Mouse (Mus musculus): ENCODE data around the gene Tbx15. TPM values are rescaled to one million over a fixed set of nuclear protein-coding genes. Genes with fewer than 3 reads are reported as not detected.

The Tbx15 gene
- total RNA-seq (2021) (under 1 TPM in 1 of 2 experiments, not detected in 1; 0.24 TPM), polyA plus RNA-seq (2012; rRNA removed) (0.08 and 0.10 TPM in 2 replicates)
- long read RNA-seq, result 0 reads

DNA sequence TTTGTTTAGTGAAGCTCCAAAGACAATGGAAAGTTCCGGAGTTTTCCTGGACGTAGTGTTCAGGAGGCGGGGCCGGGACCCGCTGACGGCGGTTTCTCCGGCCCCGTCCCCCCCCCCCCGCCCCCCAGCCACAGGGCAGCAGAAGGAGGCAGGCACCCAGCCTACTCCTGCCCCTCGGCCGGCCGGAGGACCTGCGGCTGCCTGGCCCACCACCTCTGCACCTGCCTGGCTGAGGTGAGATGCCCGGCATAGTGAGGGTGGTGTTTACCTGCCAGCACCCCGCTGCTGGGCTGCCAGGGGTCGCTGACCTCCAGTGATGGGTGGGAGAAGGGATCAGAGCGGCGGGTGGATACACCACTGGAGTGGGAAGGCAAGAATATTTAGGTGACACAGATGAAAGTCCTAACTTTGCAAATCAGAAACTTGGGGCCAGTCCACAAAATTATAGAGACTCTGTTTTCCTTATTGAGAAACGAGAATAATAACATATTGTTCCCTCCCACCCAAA, at the start of gene Tbx15:
Tbx15 (plus strand) TSS at position 169 of the 508 bp plus-strand sequence.
- DNase-seq, result no peak

DNA sequence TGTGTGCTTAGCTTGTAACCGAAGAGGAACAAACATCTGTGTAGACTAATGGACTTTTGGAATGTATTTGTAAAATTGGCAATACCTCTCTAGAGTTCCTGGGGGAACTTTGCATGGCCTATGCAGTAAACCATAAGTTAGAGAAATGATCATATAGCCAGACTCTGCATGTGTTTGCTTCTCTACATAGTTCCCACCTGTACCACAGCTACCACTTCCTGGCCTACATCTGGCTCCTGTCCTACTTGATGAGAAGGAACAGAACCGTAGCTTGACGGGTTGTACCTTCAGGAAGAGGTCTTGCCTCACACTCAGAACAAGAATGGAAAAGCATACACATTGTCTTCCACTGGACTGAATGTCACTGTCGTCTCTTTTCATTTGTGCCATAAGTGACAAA, 46.6 kb upstream of the Tbx15 start:
- no peak for DNase-seq

DNA sequence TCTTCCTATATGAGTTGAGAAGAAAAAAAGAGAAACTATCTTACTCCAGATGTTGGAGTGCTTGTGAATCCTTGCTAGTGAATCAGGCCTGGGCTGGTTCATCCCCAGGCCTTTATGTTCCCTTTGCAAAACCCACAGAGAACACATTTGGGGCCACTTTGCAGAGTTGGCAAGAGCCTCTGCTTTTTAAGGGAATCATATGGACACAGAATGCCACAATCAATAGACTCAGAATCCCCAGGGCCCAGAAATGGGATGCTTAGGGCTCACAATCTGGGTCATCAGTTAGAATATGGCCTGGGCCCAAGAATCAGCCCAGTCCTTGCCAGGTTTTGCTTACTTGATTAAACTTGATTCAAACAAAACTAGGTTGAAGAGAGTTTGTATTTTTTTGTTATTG, 36.9 kb upstream of the Tbx15 start:
- DNase-seq, result no peak

DNA sequence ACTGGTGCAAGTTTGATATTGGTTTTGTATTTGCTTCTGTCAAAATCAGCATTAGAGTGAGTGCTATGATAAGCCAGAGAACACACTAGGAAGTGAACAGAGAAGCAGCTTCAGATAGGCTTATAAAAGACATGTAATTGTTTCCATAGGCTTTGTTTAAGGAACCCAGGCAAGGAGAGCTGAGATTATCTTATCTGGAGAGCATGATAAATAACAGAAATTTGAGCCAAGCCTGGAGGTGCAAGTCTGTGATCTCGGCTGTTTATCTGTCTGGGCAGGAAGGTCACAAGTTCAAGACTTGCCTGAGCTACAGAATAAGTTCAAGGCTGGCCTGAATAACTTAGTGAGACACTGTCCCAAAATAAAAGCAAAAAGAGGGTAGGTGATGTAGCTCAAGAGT, 31.8 kb upstream of the Tbx15 start:
- DNase-seq, result no peak

DNA sequence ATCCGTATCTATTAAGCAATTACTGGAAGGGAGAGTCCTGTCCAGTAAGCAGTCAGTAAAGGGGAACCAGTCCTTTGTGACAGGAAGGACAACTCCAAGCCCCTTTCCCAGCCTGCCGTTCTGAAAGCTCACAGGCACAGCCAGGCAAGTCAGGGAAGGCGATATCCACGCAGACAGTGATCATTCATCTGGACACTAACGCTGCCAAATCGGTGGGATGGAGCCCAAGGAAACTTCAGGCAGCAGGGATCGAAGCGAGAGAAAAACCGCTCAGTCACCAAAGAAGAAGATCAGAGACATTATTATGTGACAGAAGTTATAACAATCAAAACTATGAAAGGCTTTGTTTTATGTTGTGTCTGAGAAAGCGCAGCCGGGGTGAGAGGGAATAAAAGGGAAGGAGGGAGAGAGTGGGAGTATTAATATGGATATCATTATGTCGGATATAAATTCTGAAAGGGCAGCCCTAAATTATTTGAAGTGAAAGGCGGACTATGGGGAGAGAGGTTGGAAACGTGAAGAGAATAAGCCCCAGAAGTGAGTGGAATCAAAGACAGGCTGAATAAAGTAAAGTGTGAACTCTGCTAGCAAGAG, 29.0 kb upstream of the Tbx15 start:
- no peak for DNase-seq

DNA sequence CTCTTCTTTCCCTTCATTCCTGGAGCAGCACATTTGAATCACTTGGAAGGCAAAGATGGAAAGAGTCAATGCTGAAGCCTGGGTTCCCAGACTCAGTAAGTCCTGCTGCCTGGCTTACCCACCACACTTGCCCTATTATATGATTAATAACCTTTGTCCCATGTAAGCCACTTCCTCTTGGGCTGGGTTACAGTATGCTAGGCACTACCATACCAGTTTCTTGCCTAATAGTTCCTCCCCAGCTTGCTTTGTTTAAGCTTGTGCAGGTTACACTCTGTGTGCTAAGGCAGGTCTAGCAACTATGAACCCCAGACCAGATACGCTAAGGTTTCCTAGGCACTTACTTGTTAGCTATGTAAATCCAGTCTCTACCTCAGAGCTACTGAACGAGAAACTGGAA, 12.4 kb upstream of the Tbx15 start:
- DNase-seq, result no peak

DNA sequence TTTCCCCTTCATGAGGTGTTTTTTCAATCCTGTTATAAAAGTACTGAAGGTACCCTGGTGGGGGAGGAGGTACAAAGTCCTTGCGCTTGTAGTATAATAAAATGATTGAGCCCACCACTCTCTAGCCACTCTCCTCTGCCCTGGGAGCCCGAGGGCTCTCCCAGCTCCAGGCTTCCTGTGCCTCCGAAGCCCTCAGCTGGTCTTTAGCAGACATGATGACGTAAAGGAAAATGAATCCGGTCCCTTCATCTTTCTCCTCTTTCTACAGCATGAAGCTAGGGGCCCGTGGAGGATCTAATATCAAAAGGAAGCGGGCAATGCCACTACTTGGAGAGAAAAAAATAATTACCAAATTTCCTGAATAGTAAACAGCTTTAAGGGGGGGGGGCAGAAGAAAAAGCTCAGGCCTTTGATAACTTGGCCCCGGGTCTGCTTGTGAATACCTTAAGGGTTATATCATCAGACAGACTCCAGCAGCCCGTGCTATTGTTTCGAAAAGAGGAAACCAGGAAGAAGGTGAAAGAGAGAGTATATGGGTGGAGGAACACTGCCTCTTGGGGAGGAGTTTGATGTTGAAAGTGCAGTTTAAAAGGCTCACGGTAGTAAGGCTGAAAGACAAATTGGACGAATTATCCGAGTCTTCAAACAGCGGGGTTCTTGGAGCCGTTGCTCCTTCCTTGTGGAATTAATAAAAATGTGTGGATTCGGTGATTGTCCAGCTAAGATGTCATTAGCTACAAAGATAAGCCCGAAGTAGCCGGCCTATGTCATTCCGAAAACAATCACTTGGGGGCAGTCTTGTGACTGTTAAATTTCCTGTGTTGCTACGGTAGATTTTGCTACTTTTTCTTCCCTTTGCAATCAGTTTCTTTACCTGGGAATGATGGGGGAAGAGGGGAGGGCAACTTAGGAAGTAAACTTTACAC, 6.5 kb upstream of the Tbx15 start:
- peak; percentile 57 for DNase-seq

DNA sequence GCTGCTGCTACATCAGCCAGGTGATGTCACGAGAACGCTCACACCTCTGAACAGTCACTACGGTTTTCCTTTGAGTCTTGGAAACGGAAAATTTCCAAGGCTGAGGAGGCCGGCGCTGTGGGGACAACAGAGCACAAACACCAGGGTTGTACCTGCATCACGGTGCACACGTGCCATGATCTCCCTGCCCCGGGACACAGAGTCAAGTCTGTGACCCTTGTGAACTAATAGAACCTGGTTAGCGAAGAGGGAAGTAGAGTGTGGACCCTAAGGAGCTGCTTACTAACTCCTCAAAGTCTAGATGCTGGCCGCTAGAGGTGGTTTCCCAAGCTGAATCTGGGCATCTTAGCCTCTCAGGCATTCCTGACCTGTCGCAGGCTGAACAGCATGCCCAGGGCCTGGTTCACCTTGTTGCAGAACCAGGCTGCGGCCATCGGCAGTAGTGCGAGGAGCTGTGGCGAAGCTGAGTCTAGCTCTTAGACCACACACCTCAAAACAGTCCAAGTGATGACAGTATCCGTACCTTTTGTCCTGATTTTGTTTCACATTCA, 5.8 kb upstream of the Tbx15 start:
- DNase-seq, result no peak

DNA sequence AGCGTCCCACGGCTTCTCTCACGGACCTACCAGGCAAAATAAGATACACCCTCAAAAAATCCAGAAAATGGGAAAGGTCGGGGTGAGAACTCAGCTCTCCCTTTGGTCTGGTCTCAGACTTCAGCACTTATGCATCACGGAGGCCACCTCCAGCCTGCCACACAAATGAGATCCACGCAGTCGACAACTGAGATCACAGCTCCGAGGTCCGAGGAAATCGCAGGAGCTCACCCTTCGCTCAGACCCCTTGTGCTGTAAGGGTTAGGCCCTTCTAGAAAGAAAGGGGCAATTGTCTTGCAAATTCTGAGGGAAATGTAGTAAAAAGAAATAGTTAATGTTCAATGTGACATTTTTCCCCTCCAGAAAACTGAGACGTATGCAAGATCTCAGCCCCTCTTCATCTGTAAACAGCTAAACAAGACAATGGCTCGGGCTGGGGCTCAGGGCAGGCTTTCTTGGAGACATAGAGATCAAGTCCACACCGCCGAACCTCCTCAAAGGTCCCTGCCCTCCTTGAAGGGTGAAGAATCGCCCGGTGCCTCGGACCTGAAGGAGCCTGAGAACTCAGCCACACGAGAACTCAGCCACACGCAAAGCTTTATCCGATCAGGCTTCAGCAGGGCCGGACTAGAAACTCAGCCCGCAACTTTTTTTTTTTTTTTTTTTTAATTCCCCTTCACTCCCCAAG, 4.9 kb upstream of the Tbx15 start:
- DNase-seq, result no peak

DNA sequence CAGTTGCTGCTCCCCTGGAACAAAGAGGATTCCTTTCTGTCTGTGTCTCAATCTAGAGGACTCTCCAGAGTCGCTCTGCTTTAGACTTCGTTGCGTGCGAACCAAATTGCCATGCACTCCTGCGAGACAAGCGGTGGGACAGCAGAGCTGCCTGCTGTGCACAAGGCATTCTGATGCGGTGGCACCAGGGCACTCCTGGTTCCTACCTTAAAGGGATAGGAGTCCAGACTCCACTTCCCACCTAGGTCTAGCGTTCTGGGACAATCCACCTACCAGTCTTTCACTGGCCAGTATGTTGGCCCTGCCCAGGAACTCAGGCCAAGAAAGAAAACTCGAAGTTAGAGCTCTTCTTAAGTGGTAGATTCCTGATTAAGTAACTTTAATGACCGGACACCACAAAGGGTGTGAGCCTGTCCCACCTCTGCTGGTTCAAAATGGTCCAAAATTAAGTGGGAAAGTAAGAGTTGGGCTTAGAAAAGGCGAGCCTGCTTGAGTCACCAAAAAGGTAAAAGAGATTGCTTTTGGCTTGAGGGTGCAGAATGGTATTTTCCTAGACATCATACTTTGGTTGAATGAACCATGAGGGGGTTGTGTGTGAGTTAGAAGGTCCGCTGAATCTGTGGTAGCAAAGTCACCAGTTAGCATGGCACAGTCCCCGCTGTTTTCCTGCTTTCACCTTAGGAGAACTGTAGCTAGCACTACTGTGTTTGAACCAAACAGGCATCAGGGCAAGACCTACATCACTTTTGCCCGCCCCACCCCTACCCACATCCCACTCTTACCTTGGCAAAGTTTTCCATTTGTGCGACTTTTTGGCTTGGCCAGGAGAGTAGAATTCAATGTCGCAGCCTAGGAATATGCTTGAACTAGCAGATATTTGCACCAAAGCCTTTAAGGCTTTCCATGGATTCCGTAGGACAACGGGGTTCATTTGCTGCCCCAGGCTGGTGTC, 4.1 kb upstream of the Tbx15 start:
- DNase-seq, result no peak

DNA sequence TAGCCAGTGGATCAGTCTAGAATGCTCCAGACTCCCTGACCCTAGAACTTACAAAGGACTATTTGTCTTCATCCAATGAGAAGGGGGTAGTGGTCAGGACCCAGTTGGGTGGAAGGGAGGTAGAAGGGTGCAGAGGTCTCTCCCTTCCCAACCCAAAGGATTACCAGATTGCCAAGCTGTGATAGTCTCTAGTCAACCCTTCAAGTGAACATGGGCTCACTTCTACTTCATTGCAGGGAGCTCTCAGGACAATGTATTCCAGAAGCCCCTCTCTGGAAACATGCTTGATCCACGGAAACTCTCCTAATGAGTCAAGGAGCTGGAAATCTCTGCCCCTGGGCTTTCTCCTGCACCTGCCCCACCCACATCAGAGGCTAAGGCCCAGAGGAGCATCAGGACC, 1.5 kb upstream of the Tbx15 start:
- no peak for DNase-seq

DNA sequence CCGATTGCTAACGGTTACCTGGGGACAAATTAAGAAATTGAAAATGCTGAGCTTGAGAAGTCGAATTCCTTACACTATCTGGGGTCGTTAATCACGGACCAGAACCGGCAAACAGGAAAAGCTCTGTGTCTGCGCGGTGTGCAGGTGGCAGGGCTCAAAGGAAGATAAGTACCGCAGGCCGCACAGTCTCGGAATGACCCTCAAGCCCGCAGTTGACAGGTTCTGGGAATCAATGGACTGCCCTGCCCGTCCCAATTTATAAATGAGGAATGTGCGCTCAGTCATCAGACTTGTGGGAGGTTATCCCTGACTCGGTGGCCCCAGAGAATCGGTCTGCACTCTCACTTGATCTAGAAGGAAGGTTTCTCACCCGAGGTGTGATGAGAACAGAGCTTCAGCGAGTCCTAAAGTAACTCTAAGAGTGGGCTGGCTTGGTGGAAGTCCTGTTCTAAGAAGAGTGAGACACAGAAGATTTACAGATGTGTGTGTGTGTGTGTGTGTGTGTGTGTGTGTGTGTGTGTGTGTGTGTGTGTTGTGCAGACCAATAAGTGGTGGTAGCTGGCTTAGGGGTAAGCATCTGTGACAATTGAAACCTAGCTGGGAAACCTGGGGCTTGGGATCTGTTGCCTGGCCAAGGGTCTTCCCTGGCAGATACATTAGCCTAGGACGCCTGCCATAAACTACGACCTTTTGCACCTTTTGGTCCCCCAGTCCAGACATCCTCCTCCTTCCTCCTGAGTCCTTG, 708 bp upstream of the Tbx15 start:
- DNase-seq, result no peak

DNA sequence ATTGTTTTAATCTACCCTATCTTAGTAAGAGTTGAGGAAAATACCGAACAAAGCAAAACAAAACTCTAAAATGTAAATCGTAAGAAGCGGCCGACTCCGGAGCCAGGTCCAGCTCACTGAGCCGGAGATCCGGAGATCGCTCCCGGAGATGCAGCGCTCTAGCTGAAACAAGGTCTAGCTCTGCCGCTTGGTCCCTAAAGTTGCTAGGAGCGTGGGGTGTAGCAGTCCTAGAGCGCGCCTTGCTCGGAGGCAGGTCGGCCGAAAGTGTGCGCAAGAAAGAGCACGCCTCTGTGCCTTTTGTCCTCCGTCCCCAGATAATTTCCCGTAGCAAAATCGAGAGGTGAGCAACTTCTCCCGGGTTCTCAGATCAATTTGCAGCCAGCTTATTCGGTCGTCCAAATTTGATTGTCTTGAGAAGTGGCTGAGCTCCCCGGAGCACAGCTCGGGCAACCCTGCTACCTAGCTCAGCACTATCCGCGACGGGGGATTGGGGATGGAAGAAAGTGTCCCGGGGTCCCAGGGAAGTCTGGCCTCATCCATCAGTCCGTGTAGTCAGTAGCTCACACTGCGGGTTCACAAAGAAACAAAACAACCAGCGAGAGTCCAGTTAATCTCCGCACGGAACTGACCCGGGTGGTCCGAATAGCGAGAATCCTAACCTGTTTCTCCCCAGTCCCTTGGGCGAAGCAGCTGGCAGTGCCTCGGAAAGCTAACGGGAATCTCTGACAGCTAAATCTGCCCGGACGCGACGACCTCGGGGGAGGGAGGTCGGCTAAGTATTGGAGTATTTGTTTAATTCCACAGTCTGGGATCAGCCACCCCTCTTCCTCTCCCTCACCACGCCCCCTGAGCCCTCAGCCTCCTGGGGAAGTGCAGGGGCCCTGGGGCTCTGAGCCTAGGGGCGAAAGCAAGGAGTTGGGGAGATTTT, 894 bp downstream of the Tbx15 start:
- DNase-seq, result peak; percentile 24

DNA sequence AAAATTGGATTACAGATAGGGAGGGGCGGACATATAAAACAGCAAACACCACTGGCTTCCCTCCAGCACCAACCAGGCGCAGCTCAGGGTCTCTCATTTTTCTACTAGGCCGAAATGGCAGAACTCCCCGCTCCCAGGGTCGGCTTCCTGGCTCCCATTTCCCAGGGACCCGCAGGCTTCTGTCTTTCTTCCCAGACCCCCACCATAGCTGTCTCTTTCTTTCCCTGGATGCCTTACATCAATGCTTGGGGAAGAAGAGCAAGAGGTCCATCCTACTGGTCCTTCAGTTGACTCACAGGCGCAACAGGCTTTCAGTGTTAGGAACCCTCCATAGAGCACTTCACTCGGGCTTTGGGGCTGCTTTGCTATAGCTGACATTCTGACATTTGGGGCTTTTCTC, 2.3 kb downstream of the Tbx15 start:
- DNase-seq, result no peak

DNA sequence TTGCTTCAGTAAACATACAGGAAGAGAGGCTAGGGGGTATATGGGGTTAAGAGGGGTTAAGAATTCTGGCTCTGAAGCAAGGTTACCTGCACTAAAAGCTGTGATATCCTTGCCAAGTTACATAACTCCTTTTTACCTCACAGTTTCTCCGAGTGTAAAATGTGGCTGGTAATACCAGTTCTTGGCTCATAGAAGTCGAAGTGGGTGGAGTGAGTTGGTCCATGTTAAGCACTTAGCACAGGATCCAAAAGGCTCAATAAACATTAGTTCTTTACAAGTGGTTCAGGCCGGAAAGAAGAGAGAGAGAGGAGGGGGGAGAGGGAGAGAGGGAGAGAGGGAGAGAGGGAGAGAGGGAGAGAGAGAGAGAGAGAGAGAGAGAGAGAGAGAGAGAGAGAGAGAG, 5.2 kb downstream of the Tbx15 start:
- DNase-seq, result no peak

DNA sequence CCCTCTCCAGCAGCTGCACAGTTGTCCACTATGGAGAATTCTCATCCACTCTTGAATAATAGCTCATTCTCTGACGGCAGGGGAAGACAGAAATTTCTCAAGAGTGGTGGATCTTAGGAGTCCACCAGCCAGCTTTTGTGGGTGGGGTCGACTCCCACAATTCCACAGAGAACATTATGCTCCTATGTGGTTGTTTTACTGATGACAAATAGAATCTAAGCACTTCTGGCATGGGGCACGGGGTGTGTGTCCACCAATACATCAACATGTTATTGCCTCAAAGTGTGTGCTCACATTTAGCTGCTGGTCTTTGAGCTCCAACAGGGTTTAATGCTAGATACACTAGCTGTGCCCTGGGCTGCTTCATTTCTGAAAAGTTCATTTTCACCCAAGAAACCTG, 6.4 kb downstream of the Tbx15 start:
- no peak for DNase-seq

DNA sequence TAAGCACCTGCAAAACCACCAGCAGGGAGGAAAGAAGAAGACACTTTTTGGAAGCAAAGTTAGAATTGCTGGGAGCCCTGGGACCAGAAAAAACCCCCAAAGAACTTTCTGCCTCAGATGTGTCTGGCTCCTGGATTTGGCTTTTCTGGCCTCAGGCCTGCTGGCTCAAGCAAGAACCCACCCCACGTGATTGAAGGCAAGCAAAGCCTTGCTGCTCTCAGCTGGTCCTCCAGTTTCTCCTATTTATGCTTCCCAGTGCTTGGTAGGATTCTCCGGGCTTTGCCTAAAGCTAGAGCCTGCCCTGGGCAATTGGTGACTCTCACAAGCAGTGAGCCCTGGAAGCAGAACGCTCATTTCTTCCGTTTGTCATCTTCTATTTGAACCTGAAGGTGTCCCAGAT, 7.4 kb downstream of the Tbx15 start:
- no peak for DNase-seq

DNA sequence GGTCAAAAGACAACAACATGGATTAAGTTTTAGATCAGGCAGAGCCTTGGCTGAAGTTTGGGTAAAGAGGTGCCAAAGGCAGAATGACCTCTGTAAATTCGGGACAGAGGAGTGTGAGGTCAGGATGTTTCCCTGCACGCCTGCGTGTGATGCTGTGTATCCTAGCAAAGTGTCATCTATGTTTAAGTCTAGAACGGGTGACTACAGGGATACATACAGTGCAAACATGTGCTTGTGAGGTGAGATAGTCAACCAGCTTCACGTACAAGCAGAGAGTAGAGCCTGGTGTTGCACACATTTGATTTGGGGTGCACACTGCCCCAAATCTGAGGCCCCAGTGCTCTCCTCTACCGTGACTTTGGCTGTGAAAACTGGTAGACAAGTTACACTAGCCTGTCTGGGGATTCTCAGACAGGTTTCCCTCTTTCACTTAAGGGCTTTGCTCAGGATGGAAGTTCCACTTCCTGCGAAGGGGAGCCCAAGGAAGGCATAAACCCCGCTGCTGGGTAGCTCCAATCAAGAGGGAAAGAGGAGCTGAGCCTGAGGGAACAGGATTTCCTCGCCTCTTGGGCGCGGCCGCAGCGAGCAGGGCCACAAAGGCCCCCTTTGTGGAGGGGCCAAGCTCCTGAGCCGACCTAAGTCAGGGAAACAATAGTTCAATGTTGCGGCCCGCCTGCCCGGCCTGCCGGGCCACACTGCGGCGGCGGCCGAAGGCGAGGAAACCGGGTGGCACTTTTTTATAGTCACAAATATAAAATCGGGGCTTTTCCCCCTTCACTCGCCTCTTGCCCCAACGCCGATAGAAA, 8.0 kb downstream of the Tbx15 start:
- no peak for DNase-seq
